Mouse (Mus musculus): ENCODE data around the gene Pmpcb.

GRCm38 (mm10) chr5:21792166-21792565 is 55.2 kb downstream of the Pmpcb start:
- TF ChIP-seq CTCF (IDR thresholded peaks at IDR 0.05; ENCODE audit: low read depth) (no peak), EP300 (IDR thresholded peaks at IDR 0.05; ENCODE audit: low read depth) (no peak)
